Mouse (Mus musculus) monocyte, adult 5-6 weeks (primary cell): ENCODE measurements around the gene Wdr43. TPM values are rescaled to one million over a fixed set of nuclear protein-coding genes. Genes with fewer than 3 reads are reported as not detected.

ENCODE experiments used
- ATAC-seq: fragments of 153-309, 156-312 bp; replicated peaks from 2 replicates; pipeline ENCODE4 v1.8.0; 2017; ENCODE audit warnings: mild to moderate bottlenecking; ENCODE audit not compliant: low TSS enrichment, insufficient number of reproducible peaks, severe bottlenecking, poor library complexity, low FRiP score
- total RNA-seq: library from RNA; stranded (forward); fragments of 200-1000, 200-491, 200-594 nt; gene quantifications from 3 replicates; pipeline ENCODE4 v1.2.3, GENCODE M21; 2017

The Wdr43 gene
- total RNA-seq, 1 experiment from 2014 or later: 165 TPM

DNA sequence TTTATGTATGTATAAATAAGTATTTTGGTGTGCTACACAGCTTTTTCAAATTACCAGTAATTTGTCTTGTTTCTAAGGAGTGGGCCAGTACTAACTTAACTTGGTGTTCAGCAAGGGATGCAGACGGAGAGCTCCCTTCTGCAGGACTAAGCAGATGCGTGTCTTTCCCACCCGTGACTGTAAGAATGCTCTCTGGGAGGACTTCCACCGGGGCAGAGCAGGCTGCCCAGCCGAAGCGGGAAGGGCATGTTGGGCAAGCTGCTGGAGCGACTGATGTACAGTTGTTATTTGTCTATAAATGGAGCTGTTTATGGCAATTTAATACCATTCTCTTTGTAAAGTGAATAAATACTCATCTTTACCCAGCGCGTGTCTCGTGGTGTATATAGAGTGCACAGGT, 43.0 kb downstream of the Wdr43 start:
- ATAC-seq: no peak

DNA sequence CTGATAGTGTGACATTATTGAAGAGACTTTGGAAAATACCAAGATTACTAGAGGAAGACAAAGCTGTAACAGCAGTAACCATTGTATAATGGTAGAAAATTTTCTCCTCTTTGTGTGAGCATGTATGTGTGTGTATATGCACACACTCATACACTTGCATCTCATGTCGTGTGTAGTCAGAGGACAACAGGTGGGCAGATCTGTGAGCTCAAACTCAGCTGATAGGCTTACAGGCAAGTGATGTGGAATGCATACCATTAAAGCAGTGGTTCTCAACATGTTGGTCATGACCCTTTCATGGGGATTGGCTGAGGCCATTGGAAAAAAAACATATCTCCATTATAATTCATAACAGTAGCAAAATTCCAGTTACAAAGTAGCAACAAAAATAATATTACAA, 44.7 kb downstream of the Wdr43 start:
- no peak for ATAC-seq

DNA sequence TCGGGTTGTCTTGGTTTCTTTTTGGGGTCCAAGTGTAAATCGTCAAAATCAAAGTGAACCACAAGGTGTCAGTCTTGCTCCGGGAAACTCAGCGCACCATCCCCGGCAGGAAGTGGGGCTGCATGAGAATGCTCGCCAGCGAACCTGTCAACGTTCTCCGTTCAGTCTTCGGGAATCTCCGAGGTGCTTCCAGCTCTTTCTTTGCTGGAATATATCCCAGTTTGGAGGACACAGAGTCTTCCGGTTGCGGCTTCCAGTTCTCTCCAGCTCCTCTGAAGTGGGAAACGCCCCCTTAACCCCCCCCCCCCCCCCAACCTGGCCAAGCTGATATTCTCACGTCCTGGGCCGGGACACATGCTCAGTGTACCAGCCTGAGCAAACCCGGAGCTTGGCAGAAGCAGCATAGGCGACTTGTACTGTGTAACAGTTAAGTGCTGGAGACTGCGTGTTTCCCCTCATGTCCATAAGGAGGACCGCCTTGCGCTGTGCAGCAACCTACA, 47.1 kb downstream of the Wdr43 start:
- peak; percentile 55; the same call in 1 of the 2 replicates for ATAC-seq

DNA sequence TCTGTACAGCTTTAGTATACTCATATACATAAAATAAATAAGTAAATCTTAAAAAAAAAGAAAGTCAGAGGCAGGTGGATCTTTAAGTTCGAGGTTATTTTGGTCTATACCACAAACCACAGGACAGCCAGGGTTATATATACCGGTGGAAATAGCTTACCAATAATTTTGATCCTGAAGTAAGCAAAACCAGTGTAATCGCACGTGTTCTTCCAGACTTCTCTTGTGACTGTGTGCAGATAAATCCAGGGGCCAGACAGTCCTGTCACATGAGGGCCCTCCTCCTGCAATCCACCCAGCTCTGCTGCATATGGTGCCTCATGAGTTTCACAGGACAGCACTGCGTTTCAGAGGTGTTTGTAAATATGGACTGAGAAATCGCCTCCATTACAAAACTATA, 47.8 kb downstream of the Wdr43 start:
- no peak for ATAC-seq

DNA sequence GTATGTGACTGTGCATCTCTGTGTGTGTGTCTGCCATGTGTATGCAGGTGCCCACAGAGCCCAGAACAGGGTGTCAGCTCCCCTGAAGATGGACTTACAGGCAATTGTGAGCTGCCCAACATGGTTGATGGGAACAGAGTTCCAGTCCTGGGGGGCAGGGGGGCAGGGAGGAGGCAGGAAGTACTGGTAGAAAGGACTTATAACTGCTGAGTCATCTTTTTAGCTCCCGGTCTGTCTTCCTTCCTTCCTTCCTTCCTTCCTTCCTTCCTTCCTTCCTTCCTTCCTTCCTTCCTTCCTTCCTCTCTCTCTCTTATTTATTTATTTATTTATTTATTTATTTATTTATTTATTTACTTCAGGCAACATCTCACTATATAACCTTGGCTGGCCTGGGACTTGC, 48.5 kb downstream of the Wdr43 start:
- no peak for ATAC-seq

DNA sequence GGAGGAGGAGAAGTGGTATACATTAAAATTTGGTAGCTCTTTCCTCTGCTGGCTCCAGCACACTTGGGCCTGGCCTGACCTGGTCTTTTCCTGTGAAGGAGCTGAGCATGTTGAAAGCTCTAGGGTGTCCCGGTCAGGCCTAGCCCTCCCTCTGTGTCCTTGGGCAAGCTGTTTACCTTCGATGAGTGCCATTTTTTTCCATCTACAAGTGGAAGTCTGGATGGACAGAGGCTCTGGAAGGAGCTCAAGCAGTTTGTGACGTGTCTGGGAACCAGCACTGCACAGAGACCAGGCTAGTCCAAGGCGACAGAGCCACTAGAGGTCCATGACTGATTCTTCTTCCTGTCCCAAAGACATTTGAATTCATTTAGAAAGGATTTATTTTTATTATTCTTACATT, 49.5 kb downstream of the Wdr43 start:
- ATAC-seq: no peak

DNA sequence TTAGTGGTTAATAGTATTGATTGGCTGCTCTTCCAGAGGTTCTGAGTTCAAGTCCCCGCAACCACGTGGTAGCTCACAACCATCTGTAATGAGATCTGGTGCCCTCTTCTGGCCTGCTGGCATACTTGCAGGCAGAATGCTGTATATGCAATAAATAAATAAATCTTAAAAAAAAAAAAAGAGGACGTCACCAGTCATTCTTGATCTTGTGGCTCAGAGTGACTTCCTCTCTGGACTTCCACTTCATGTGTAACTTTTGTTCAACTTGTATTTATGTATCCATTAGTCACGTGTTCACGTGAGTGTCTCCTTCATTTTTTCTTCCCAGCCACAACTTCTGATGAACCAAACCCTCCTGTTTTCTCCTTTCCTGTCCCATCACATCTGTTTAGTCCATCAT, 53.8 kb downstream of the Wdr43 start:
- no peak for ATAC-seq

DNA sequence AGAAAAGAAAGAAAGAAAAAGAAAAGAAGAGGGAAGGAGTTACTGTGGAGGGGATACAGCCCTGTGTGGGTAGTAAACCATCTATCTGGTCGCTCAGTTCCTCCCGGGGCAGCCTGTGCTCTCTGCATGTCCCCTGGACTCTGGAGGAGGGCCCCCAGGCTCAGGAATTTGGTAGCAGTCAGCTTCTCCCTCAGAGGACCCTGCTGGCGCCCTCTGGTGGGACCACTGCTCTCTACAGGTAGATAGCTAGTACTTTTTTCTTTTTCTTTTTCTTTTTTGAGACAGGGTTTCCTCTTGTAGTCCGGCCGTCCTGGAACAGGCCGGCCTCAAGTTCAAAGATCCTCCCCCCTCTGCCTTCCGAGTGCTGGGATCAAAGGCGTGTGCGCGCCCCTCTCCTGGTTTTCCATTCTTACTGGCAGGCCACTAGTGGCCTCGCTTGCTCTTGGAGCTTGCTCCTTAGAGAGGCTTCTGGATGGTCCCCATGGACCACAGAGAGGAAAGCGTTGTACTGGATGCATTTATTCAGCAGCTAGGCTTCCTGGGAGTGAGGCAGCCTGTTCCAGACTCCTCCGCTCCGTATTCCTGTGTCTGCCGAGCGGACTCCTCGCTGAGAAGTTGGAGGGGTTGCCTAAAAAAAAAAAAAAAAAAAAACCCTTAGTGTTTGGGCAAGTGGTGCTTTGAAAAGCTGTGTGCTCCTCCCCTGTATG, 56.3 kb downstream of the Wdr43 start:
- ATAC-seq: no peak

DNA sequence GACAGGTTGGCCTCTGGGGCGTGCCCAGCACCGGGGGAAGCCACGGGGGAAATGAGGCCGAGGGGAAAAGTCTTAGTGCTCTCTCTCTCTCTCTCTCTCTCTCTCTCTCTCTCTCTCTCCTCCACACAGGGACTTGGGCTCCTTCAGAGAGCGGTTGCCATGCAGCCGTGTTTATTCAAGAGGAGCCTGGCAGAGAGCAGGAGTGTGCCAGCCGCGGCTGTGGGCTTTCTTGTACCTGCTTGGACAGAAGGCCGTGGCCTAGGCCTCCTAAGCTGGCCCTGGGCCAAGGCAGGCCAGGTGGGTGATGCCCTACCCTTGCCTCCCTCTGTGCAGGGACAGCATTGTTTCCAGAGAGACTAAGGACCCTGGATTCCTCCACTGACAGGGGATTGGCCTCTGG, 57.4 kb downstream of the Wdr43 start, which contains the start of gene Togaram2:
Gene Togaram2, plus strand, starts transcription at position 170 of the 400 bp plus-strand sequence.
- ATAC-seq: no peak

DNA sequence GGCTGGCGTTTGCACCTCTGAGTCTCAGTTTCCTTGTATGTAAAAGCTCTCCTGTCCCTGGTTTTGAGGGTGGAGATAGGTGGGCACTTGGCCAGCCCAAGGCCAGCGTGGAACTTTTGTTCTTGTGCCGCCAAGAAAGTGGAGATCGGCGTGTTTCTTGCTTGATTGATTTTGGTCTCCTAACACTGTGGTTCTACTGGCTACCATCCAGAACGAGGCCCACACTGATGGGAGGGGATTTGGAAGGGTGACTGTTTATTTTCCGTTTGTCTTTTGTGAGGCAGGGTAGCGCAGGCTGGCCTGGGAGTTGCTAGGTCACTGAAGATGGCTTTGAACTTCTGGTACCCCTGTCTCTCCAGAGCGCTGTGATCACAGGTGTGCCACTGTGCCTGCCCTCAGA, 58.2 kb downstream of the Wdr43 start:
- no peak for ATAC-seq

DNA sequence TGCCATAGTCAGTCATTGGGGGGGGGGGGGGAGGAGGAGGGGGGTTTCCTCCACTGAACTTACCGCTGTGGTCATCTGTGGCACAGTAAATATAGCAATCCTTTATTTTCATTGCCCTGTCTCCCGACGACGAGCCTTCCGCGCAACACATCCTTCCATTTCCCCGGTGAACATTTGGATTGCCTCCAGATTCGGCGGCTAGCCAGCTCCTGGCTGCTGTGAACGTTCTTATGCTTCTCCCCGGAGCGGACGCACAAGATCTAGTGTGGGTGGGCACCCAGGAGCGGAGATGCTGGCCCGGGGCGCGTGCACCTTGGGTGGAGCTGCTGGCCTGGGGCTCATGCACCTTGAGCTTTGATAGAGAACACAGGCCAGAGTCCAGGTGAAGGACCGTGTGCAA, 59.2 kb downstream of the Wdr43 start:
- ATAC-seq: no peak

DNA sequence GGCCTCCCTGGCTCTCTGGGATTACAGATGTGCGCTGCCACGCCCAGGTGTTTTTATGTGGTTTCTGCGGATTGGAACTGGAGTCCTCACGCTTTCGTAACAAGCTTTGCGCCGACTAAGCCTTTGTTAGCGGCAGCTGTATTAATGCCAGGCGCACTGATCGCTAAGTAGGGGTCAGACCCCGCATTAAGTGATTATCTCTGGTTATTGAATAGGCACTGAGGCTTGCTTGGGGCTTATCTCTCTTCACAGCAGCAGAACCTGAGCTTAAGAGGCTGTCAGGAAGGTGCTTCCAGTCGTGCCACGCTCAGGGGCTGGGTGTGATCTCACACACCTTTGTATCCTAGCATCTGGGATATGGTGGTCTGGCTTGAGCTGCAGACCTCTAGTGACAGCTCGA, 66.0 kb downstream of the Wdr43 start:
- no peak for ATAC-seq

DNA sequence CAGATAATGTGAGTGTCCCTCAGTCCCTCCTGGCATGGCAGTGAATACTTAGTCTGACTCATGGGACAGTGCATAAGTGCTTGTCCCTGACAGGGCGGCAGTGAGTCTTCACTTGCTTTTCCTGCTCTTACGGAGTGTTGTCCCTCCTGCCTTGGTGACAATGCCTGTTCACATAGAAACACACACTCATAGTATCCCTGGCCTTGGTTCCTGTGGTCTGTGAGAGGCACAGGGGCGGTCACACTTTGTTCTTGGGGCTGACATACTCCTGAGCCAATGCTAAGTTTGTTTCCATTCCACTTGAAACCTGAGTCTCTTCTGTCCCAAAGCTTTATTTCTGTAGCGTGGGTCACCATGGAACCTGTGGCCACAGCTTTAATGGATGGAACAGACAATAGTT, 66.7 kb downstream of the Wdr43 start:
- ATAC-seq: no peak

DNA sequence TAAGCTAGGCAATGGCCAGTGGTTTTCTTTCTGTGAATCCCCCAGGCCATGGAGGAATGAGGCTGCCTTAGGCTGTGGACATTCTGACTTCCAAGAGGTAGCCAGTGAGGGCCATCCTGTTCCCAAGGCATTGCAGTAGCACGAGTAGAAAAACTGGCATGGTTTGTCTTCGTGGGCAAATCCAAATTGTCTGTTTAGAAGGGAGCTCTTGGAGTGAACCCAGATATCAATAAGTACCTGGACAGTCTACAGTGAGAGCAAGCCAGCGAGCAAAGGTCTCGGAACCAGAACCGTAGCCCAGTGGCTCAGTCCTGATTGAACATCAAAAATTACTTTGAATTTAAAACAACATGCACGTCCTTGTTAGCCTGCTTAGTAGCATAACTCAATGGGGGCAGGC, 67.6 kb downstream of the Wdr43 start:
- no peak for ATAC-seq

DNA sequence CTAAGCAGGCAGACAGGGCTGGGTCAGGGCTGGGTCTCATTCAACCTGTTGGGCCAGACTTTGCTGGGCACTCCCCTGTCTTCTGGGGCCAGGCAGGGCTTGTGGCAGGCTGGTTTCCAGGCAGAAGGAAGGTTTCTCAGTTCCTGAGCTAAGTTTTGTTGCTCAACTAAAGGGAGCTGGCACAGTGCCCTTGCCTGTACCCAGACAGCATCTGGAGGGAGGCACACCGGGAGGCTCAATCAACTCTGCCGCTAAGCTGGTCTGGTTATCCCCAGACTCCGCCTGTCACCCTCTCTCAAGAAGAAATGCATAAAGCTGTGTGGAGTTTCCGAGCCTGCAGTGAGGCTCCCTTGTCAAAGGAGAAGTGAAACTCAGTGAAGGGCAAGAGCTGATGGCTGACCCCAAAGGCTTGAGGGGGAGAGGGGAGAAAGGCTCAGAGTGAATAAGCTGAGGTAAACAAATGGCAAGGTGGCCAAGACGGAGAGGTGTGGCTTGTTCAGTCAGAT, 68.5 kb downstream of the Wdr43 start:
- ATAC-seq: 0 out of 2 replicates have a peak, but pooled peaks have one; percentile 25

DNA sequence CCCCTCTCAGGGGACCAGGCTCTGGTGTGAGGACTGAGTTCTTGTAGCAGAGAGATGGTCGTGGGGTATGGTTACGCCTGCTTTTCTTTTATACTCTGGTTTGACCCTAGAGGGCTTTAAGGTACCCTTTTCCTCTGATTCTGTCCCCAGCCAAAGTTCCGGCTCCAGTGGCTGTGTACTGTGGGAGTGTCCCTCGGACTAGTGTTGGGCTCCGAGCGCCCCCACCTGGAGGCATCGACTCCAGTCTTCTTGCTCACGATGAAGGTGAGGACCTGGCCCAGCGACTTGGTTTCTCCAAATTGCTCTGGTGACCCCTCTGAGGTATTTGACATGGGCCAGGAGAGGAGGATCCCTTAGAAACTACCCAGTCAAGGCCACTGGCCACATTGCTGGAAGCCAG, 71.7 kb downstream of the Wdr43 start:
- no peak for ATAC-seq

DNA sequence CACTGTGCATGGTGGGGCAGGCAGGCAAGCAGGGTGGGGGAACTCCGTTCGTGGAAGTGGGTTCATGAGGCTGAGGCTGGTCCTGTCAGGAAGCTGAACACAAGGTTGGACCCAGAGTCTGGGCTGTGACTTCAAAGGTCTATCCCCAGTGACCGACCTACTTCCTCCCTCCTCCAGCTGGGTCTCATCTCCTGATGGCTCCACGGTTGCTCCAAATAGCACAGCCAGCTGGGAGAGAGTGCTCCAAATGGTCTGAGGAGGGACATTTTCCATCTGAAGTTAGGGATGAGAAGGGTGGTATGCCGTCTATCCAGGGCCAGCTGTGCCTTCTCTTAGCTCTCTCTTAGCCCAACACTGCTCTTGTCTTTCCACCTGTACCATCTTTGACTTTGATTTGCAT, 74.2 kb downstream of the Wdr43 start:
- no peak for ATAC-seq

DNA sequence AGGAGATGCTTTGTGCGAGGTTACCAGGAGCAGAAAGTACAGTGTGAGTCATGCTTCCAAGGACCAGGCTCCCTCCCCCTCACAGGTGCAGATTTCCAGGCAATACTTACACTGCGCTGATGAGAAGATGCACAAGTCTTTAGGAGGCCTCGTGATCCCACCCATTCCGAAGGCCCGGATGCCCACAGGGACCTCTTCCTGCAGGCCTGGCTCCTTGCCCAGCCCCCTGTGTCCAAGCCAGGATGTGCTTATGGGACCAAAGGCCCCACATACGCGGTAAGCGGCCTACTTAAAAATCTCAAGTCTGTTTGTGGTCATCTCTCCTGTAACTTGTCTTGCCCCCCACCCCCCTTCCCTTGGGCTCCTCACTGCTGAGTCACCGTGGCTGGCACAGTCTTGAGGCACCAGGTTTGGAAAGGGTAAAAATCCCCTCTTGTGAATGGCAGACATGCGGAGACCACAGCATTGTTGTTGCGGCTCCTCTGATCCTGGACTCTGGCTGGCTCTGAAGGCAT, 75.7 kb downstream of the Wdr43 start:
- ATAC-seq: no peak

DNA sequence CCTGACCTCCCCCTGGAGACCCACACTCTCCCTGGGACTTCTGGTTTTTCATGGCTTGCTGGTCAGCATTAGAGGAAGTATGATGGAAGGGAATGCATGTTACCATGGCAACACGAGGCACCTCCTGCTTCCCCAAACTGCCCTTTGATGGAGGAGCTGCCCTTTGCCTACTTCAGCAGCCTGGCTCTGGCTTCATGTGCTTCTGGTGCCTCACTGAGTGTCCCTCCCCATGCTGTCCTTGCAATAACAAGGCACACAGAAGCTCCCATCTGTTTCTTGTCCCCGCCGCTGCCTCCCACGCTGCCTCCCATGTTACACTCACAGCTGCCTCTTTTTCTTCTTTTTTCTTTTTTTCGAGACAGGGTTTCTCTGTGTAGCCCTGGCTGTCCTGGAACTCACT, 77.6 kb downstream of the Wdr43 start:
- no peak for ATAC-seq

DNA sequence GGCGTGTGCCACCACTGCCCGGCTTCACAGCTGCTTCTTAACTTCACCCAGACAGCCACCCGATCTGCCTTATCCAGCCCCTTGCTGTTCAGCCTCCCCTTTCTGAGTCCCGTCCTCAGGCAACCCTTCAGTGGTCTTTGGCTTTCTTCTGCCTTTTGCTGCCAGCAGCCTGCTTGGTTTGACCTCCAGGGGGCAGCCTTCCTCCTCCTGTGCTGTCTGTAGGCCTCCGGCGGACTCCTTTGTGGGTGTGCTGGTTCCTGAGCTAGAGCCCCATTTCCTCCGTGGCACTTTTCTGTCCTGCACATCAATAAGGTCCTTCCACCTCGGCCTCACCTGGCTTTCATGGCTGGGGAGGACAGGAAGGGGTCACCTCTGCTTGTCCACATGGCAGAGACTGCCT, 78.1 kb downstream of the Wdr43 start:
- ATAC-seq: no peak
